Mouse (Mus musculus) retina, postnatal 7 days (tissue): Measurements from ENCODE around the gene Hs6st3.

Experiments
- DNase-seq: peaks from one replicate; pipeline ENCODE4 v3.0.0-alpha.2; 2012; ENCODE audit warnings: low read depth, low spot score

Gene Hs6st3

DNA sequence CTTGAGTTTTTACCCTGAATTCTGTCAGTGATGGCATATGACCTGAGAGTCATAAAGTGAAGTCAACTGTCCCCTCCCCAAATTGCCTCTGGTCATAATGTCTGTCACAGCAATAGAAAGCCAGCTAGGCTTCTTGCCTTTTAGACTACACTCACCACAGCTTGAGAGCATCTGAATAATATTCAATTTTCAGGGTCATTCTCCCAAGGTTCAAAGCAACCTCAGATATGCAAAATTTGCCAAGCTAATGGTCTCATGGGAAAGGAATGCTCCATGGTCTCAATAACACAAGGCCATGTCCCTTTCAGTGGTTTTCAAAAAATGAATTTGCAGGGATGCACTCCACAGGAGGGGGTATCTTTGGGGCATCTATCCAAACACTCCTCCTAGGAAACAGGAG, 764.3 kb downstream of the Hs6st3 start:
- no peak for DNase-seq

DNA sequence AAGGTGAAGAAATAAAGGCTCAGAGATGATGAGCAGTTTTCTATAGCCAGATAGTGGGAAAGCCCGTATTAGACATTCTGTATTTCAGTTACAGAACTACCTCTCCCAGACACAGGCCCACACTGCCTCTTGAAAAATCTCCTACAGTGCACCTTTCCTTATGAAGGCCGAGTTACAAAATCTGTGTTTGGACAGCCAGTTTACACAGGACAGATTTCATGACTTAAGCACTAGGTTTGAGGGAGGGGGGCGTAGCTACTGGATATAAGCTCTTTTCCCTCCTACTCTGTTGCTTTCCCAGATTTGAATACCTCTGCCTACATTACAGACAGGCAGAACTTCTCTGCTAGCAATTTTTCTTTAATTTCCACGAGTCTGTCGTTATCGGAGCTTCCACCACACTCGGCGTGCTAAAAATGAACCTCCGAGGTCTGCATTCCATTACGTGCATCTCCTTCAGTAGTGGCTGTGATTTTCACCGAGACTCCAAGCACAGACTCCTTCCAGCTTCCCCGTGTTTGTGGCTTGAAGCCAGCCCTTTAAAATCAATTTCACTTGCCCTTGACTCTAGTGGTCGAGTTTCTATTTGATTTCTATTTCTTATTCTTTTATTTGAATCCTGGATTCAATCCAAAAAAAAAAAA, 770.0 kb downstream of the Hs6st3 start:
- DNase-seq, result no peak

DNA sequence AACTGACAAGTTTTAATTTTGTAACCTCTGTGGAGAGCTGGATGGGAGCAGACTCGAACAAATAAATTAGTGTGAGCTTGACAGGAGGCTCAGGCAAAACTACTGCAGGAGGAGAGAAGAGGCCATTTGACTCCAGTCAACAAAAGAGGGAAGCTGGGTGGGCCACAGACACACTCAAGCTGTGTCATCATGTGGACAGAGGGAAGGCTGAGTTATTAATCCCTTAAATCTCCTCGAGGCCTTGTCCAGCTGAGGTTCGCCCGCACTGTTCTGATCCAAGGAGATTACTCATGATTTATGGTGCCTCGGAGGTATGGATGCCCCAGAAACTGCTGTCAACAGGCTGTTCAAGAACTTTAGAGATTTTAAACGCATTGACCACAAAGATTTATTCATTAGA, 776.4 kb downstream of the Hs6st3 start:
- no peak for DNase-seq

DNA sequence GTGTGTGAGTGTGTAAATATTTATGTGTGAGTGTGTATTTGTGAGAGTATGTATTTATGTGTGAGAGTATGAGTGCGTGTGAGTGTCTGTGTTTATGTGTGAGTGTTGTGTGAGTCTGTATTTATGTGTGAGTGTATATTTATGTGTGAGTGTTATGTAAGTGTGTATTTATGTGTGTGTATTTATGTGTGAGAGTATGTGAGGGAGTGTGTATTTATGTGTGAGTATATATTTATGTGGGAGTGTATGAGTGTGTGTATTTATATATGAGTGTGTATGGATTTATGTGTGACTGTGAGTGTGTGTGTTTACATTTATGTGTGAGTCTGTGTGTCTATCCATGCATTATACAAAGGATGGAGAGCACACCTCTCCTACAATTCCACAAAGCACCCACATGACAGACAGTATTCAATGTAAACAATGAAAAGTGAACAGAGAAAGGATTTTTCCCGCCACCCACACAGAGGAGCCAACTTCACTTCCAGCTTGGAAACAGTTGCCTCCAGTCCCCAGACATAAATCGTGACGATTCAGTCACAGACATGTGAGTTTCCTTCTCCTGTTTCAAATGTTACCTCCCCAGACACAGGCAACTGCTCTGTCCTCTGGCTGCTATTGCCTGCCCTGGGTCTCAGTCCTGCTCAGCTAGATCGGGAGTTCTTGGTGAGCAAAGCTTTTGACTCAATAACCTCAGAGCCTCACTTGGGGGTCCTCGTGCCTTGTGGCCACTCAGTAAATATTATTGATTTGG, 780.3 kb downstream of the Hs6st3 start:
- no peak for DNase-seq

DNA sequence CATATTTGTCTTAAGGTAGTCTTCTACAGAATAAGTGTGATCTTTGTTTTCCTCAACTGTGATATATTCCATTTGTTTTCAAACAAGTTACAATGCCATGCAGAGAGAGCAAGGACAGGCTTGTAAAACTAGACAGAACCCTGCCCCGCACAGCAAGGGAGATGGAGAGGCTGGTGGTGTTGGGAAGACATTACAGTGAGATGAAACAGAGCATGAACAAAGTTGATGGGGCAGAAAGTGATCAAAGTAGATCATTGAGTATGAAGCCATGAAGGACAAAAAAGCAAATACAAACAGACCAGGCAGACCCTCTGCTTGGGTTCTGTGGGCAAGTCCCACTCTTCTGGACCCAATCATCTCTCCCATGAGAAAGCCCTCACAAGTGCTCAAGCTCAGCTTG, 781.0 kb downstream of the Hs6st3 start:
- DNase-seq, result no peak
